Mouse (Mus musculus) stomach, postnatal 0 days (tissue): ENCODE results near the gene Afap1l2.

Source experiments
- CTCF ChIP-seq: IDR thresholded peaks from 2 replicates; pipeline ENCODE4 v1.5.1; 2016; ENCODE audit warnings: antibody characterized with exemption, low read depth, mild to moderate bottlenecking, moderate library complexity
- EP300 ChIP-seq: optimal IDR thresholded peaks from 2 replicates; pipeline ENCODE3; 2016; ENCODE audit warnings: antibody characterized with exemption

DNA sequence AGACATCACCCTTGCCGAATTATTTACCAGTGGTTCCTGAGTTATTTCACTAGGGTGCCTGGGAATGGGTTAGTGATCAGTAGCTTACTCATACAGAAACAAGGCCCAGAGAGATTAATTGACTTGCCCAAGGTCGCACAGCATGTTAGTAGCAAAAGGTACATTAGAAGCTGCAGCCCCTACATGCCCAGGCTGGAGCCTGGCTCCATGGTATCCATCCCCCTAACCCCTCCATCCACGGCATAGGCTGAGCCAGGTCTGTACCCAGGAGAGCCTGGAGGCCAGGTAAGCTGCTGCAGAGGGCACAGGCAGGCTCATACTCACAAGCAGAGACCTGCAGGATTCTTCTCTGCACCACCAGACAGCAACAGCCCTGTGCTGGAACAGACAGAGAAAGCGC is 6.1 kb downstream of the Afap1l2 start:
- no peak for TF ChIP-seq CTCF
- no peak for TF ChIP-seq EP300
